Mouse (Mus musculus): ENCODE data around the gene Gmpr.

Gene Gmpr

GRCm38 (mm10) chr13:45538532-45539204 lies 31.4 kb downstream of the Gmpr start:
- DNase-seq (ENCODE audit: low spot score in 2 of 2): peak; percentile 36 to 43

- DNase-seq (ENCODE audit: low spot score in 2 of 2): peak; percentile 63 to 78
Observed at GRCm38 (mm10) chr13:45539205-45539568, 31.9 kb downstream of the Gmpr start.

- DNase-seq (ENCODE audit: low spot score in 2 of 2): peak in 1 of 2 experiments; percentile 73
Observed at GRCm38 (mm10) chr13:45545974-45546373, 38.7 kb downstream of the Gmpr start.

GRCm38 (mm10) chr13:45546946-45547345 lies 39.7 kb downstream of the Gmpr start:
- DNase-seq (ENCODE audit: low spot score in 2 of 2): no peak

- DNase-seq (ENCODE audit: low spot score in 2 of 2): no peak
Observed at GRCm38 (mm10) chr13:45547549-45547948, 40.3 kb downstream of the Gmpr start.

- no peak for DNase-seq (ENCODE audit: low spot score in 2 of 2)
Observed at GRCm38 (mm10) chr13:45553674-45554073, 46.4 kb downstream of the Gmpr start.

GRCm38 (mm10) chr13:45558367-45558766 lies 51.1 kb downstream of the Gmpr start:
- DNase-seq (ENCODE audit: low spot score in 2 of 2): no peak

- DNase-seq (ENCODE audit: low spot score in 2 of 2): no peak
Observed at GRCm38 (mm10) chr13:45559258-45559657, 52.0 kb downstream of the Gmpr start.

- DNase-seq (ENCODE audit: low spot score in 2 of 2): no peak
Observed at GRCm38 (mm10) chr13:45560543-45560942, 53.3 kb downstream of the Gmpr start.

- no peak for DNase-seq (ENCODE audit: low spot score in 2 of 2)
Observed at GRCm38 (mm10) chr13:45562011-45562410, 54.8 kb downstream of the Gmpr start.

GRCm38 (mm10) chr13:45564946-45565345 lies 57.7 kb downstream of the Gmpr start:
- no peak for DNase-seq (ENCODE audit: low spot score in 2 of 2)

GRCm38 (mm10) chr13:45569932-45570331 lies 62.7 kb downstream of the Gmpr start:
- no peak for DNase-seq (ENCODE audit: low spot score in 2 of 2)

- peak; percentile 73 to 85 for DNase-seq (ENCODE audit: low spot score in 2 of 2)
Observed at GRCm38 (mm10) chr13:45571795-45572262, 64.6 kb downstream of the Gmpr start.

- peak; percentile 38 to 79 for DNase-seq (ENCODE audit: low spot score in 2 of 2)
Observed at GRCm38 (mm10) chr13:45572768-45573167, 65.5 kb downstream of the Gmpr start.

- no peak for DNase-seq (ENCODE audit: low spot score in 2 of 2)
Observed at GRCm38 (mm10) chr13:45576185-45576584, 68.9 kb downstream of the Gmpr start.

GRCm38 (mm10) chr13:45577366-45577765 lies 70.1 kb downstream of the Gmpr start:
- DNase-seq (ENCODE audit: low spot score in 2 of 2): no peak

- DNase-seq (ENCODE audit: low spot score in 2 of 2): no peak
Observed at GRCm38 (mm10) chr13:45577784-45578183, 70.5 kb downstream of the Gmpr start.

GRCm38 (mm10) chr13:45579751-45580150 lies 72.5 kb downstream of the Gmpr start:
- DNase-seq (ENCODE audit: low spot score in 2 of 2): no peak

GRCm38 (mm10) chr13:45582294-45582693 lies 75.0 kb downstream of the Gmpr start:
- DNase-seq (ENCODE audit: low spot score in 2 of 2): no peak

- peak in 1 of 2 experiments; percentile 23 for DNase-seq (ENCODE audit: low spot score in 2 of 2)
Observed at GRCm38 (mm10) chr13:45583061-45583460, 75.8 kb downstream of the Gmpr start.

GRCm38 (mm10) chr13:45590898-45591297 lies 83.7 kb downstream of the Gmpr start:
- no peak for DNase-seq (ENCODE audit: low spot score in 2 of 2)

GRCm38 (mm10) chr13:45593914-45594313 lies 86.7 kb downstream of the Gmpr start:
- DNase-seq (ENCODE audit: low spot score in 2 of 2): no peak

GRCm38 (mm10) chr13:45595416-45595815 lies 88.2 kb downstream of the Gmpr start:
- no peak for DNase-seq (ENCODE audit: low spot score in 2 of 2)

GRCm38 (mm10) chr13:45599831-45600230 lies 92.6 kb downstream of the Gmpr start:
- DNase-seq (ENCODE audit: low spot score in 2 of 2): no peak

Data from spleen, postnatal 10 days (tissue).